Mouse (Mus musculus) gastrocnemius, adult 2 months (tissue): Measurements from ENCODE around the gene Shc3. TPM values are rescaled to one million over a fixed set of nuclear protein-coding genes. Genes with fewer than 3 reads are reported as not detected.

Experiments used
- DNase-seq: peaks from one replicate; pipeline ENCODE4 v3.0.0; 2022
- H3K27ac ChIP-seq: fragments of 200-600 bp; 2 replicates; pipeline ENCODE4 v1.8.1; 2022; ENCODE audit warnings: mild to moderate bottlenecking
- H3K4me3 ChIP-seq: fragments of 200-600 bp; 2 replicates; pipeline ENCODE4 v1.8.1; 2022; ENCODE audit warnings: mild to moderate bottlenecking, moderate library complexity
- CTCF ChIP-seq: fragments of 200-600 bp; IDR thresholded peaks from 2 replicates; pipeline ENCODE4 v1.8.1; 2022; ENCODE audit warnings: antibody characterized with exemption, mild to moderate bottlenecking, moderate library complexity
- intact Hi-C: fragments of 180-260 bp; cut with DNase I; formaldehyde crosslinking; loops from one replicate; pipeline ENCODE4 v1.15.1; 2025
- total RNA-seq, 2 experiments: library from RNA; stranded (reverse); gene quantifications; 2 replicates each; pipeline ENCODE4 v1.2.3; 2021

Gene Shc3
- total RNA-seq, 2 experiments from 2014 or later: 0.59 to 1.4 TPM

DNA sequence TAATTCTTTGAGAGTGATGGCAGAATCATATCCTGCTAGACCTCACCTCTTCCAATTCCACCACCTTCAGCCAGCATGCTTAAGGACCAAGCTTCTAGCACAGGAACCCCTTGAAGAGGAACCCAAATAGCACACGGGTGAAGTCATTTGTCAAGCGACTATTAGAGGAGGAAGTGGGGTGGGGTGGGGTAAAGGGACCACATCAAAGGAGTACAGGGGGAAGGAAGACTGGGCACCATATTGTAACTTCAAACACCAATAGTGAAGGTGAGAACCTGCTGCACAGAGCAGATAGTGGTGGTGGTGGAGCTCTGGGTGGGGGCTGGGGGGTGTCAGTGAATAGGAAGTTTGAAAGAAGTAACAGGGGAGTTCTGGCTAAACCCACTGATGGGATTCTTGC, 28.8 kb upstream of the Shc3 start:
- DNase-seq: no peak
- no peak overlapping the region for H3K27ac ChIP-seq
- intact Hi-C loops: no loop called here
- no peak for TF ChIP-seq CTCF
- H3K4me3 ChIP-seq: no peak overlapping the region

GRCm38 (mm10) chr13:51595404-51595803, 26.2 kb upstream of the Shc3 start:
- no peak overlapping the region for H3K4me3 ChIP-seq
- intact Hi-C loops: no loop called here
- no peak for DNase-seq
- no peak for TF ChIP-seq CTCF
- no peak overlapping the region for H3K27ac ChIP-seq

DNA sequence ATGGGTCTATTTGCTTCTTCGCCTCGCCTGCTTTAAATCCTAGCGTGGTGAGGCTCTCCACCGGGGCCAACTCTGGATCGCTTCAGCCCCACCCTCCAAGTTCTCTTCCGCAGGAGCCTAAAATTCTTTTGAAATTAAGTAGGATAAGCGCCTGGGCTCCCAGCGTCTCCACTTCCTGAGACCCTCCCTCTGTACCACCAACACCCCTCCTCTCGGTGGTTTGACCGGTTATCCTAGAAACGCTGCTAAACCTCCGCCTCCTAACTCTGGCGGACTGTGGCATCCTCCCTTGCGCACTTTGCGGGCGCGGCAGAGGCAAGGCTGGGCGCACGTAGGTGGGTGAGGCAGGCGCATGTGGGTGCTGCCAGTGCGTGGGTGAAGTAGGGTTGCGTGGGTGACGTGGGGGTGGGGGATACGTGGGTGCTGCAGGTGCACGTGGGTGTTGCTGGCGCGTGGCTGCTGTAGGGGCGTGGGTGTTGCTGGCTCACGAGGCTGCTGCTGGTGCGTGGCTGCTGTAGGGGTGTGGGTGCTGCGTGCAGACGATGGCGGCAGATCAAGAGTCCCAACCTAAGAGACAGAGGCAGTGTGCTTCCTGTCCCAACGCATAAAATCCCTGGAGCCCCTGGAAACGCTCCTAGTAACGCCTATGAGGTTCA, 25.6 kb upstream of the Shc3 start:
- no peak for TF ChIP-seq CTCF
- peak overlapping the region; percentile 60 for H3K4me3 ChIP-seq
- peak overlapping the region; percentile 3; the same call in 1 of the 2 replicates for H3K27ac ChIP-seq
- DNase-seq: peak; percentile 22
- intact Hi-C loops: no loop called here

DNA sequence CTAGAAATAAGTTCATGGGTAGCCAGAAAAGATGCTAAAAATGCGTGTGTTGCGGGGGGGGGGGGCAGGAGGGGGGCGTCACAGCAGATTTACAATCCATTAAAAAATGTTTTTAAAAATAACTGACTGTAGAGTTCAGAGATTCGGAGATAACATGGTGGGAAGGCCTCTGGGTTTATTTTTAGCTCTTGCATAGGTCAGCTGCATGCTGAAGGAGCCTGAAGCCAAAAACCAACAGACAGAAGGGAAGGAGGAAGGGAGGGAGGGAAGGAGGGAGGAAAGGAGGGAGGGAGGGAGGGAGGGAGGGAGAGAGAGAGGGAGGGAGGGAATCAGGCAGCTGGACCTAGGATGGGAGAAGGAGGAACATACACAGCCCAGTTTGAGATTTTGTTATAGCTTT, 18.8 kb upstream of the Shc3 start:
- H3K4me3 ChIP-seq: no peak overlapping the region
- intact Hi-C loops: no loop called here
- H3K27ac ChIP-seq: no peak overlapping the region

GRCm38 (mm10) chr13:51582204-51582603, 13.0 kb upstream of the Shc3 start:
- intact Hi-C loops: no loop called here
- Histone ChIP-seq H3K27ac (no peak overlapping the region), H3K4me3 (no peak overlapping the region)
- TF ChIP-seq CTCF: no peak
- DNase-seq: no peak

More for the DNA sequence above, 18.8 kb upstream of the Shc3 start:
- no peak for DNase-seq
- no peak for TF ChIP-seq CTCF

DNA sequence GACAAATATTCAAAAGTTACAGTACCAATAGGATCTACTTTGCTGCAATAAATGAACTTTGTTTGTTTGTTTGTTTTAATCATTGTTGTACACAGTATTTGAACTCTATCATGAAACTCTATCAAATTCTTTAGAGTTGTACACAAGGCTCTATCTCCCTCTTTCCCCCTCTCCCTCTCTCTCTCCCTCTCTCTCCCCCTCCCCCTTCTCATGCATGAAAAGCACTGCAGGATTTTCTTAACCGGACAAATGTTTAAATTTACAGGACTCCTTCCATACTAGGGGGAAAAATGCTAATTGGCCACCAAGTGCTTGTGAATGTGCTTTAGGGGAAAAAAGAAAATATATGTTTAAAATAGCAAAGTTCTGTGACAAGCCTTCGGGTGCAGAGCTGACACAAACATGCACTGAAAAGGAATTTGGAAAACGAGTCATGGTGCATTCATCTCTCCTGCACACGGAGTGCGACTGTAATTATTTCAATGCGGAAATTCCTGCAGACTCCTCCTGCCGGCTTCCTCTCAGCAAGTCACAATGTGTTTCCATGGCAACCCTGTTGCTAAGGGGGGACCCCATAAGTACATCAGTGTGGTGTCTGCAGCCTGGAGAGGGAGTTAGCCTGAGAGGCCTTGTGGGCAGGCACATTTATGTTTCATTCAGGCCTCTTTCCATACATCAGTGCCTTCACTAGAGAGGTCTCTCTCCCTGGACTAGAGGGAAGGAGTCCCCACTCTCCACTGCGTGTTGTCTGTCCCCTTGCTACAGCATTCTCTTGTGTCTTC, 11.2 kb upstream of the Shc3 start:
- no peak overlapping the region for H3K4me3 ChIP-seq
- intact Hi-C loops: no loop called here
- no peak overlapping the region for H3K27ac ChIP-seq
- TF ChIP-seq CTCF: no peak
- no peak for DNase-seq

DNA sequence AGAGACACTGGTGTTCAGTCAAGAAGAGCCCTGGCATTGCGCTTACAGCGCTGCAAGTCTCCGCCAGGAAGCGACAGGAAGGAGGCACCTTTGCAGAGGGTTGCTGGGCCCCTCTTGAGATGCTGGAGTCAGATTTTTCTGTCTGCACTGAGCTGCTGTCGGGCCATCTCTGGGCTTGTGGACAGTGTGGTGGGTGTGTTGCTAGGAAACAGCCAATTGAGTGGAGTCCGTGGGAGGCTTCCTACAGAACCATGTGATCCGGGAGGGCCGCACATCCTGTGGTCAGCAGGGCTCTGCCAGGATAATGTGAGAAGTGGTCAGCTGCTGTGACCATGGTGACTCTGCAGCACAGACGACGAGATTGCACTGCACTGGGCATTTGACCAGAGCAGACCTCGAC, 4.6 kb upstream of the Shc3 start:
- no peak for TF ChIP-seq CTCF
- no peak overlapping the region for H3K27ac ChIP-seq
- no peak overlapping the region for H3K4me3 ChIP-seq
- peak; percentile 27 for DNase-seq
- intact Hi-C loops: no loop called here

DNA sequence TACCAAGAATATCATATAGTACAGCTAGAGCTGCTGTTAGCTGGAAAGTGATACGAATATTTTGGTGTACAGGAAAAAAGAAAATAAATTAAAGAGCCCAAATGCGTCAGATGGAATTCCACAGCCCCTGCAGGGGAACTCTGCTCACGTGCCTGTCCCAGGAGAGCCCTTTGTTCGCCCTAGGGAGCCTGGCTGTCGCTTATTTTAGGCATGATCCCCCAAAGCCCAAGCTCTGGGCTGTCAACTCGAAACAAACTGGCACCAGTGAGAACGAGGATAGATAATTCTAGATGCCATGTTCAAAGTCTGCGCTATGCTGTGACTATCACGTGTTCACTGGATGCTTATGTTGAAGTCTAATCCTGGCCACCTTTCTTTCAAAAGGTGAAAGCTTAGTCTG, 892 bp upstream of the Shc3 start:
- Histone ChIP-seq H3K27ac (peak overlapping the region; percentile 29; the same call in 1 of the 2 replicates), H3K4me3 (peak overlapping the region; percentile 72; the same call in 1 of the 2 replicates)
- TF ChIP-seq CTCF: no peak
- intact Hi-C loops: no loop called here
- DNase-seq: no peak

GRCm38 (mm10) chr13:51569685-51570068, 458 bp upstream of the Shc3 start:
- no peak for DNase-seq
- Histone ChIP-seq H3K27ac (peak overlapping the region; percentile 29), H3K4me3 (peak overlapping the region; percentile 72)
- no peak for TF ChIP-seq CTCF
- intact Hi-C loops: no loop called here

- Histone ChIP-seq H3K4me3 (peak overlapping the region; percentile 72), H3K27ac (peak overlapping the region; percentile 59)
- no peak for TF ChIP-seq CTCF
- intact Hi-C loops: no loop called here
- DNase-seq: no peak
Observed at GRCm38 (mm10) chr13:51568501-51568901, 718 bp downstream of the Shc3 start.

DNA sequence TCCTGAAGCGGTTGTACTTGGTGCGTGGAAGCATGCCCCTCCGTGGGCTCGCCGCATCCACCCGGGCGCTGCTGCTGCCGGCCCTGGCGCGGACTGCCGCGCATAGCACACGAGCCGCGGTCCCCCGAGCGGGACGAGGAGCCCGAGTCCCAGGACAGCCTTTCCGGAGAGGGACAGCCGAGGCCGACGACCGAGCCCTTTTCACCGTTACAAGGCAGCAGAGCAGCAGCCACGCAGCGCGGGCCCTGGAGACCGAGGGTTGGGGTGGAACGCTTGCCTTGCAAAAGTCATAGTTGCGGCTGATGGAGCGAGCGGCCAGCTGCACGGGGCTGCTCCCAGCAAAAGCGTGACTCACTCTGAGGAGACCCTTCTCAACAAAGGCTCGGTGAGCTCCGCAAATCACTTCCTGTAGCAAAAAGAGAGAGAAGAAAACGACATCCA, 1.8 kb downstream of the Shc3 start:
- DNase-seq: peak; percentile 45

DNA sequence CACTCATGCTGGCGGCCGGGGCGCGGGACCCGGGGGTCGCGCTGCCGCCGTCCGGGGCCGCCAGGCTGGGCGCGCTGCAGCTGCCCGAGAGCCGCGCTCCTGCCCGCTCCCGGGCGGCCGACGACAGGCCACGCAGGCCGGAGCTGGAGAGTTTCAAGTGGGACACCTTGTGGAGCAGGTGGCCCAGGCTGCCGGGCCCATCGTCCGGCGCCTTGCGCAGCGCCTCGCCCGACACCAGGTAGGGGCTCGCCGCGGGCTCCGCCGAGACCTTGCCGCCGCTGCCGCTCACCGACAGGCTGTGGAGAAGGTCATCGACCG, 2.2 kb downstream of the Shc3 start:
- DNase-seq: peak; percentile 30
- no peak for TF ChIP-seq CTCF
- Histone ChIP-seq H3K4me3 (peak overlapping the region; percentile 72), H3K27ac (peak overlapping the region; percentile 38; the same call in 1 of the 2 replicates)
- intact Hi-C loops: no loop called here

More for the DNA sequence above, 1.8 kb downstream of the Shc3 start:
- TF ChIP-seq CTCF: no peak
- Histone ChIP-seq H3K4me3 (peak overlapping the region; percentile 72), H3K27ac (peak overlapping the region; percentile 38)
- intact Hi-C loops: no loop called here

GRCm38 (mm10) chr13:51566371-51567077, 2.7 kb downstream of the Shc3 start:
- no peak for TF ChIP-seq CTCF
- Histone ChIP-seq H3K4me3 (peak overlapping the region; percentile 72), H3K27ac (no peak overlapping the region)
- intact Hi-C loops: no loop called here
- no peak for DNase-seq
